Mouse (Mus musculus) small intestine, adult 2 months (tissue): ENCODE measurements around the gene Sstr4. TPM values are rescaled to one million over a fixed set of nuclear protein-coding genes. Genes with fewer than 3 reads are reported as not detected.

Experiments
- H3K27ac ChIP-seq: fragments of 200-500 bp; 2 replicates; pipeline ENCODE4 v1.5.1; 2012; ENCODE audit warnings: low read depth, low read length, control low read depth, inconsistent platforms; ENCODE audit not compliant: insufficient read depth
- H3K27me3 ChIP-seq: fragments of 200-500 bp; 2 replicates; pipeline ENCODE4 v1.6.1; 2012; ENCODE audit warnings: mild to moderate bottlenecking, moderate library complexity, low read length, inconsistent platforms; ENCODE audit not compliant: control insufficient read depth, insufficient read depth
- H3K36me3 ChIP-seq: fragments of 200-500 bp; 2 replicates; pipeline ENCODE4 v1.6.1; 2012; ENCODE audit warnings: mild to moderate bottlenecking, low read length, control low read depth, inconsistent platforms; ENCODE audit not compliant: control insufficient read depth, insufficient read depth
- H3K4me1 ChIP-seq: fragments of 200-500 bp; 2 replicates; pipeline ENCODE4 v1.6.1; 2012; ENCODE audit warnings: low read length, inconsistent platforms, mixed read lengths; ENCODE audit not compliant: control insufficient read depth, insufficient read depth, insufficient read length
- H3K4me3 ChIP-seq: fragments of 200-500 bp; 2 replicates; pipeline ENCODE4 v1.5.1; 2012; ENCODE audit warnings: low read depth, mild to moderate bottlenecking, control low read depth, inconsistent platforms, low read length, moderate library complexity
- CTCF ChIP-seq: fragments of 200-500 bp; IDR thresholded peaks from 2 replicates; pipeline ENCODE4 v1.5.1; 2012; ENCODE audit warnings: low read depth, mild to moderate bottlenecking, control low read depth, inconsistent platforms, low read length, moderate library complexity, mixed read lengths; ENCODE audit not compliant: insufficient replicate concordance, insufficient read length; ENCODE audit errors: extremely low read depth
- POLR2A ChIP-seq: fragments of 200-500 bp; IDR thresholded peaks from 2 replicates; pipeline ENCODE4 v1.6.1; 2012; ENCODE audit warnings: low read depth, mild to moderate bottlenecking, control low read depth, inconsistent platforms, low read length, moderate library complexity
- WGBS: fragments of 180-500 bp; shearing (Covaris S2); methylation state at CpG from one replicate; pipeline ENCODE4 v1.1.7; 2018; 5-methylcytosine and 5-hydroxymethylcytosine counted together
- polyA plus RNA-seq: library from polyadenylated mRNA; depleted of rRNA; stranded (reverse); fragments of >200 nt; gene quantifications from 2 replicates; pipeline ENCODE4 v1.2.3, GENCODE M21; 2012

The Sstr4 gene
- polyA plus RNA-seq, 1 experiment = 0.85 TPM

GRCm38 (mm10) chr2:148397015-148397783 lies 2.1 kb downstream of the Sstr4 start:
- H3K27ac ChIP-seq = no peak overlapping the region

DNA sequence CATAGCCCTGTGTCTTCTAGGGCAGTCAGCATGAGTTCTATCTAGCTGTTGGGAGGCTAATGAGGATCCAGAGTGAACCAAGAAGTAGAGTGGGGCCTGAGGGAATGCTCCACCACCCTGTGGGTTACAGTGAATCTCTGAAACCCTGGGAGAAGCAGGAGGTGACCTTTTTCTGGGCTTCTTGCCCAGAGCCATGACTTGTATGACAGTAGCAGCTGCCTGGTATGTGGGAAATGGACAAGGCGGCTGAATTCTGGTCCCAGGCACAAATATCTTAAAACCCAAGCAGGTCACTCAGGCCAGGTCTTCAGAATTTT lies 2.6 kb downstream of the Sstr4 start:
- Histone ChIP-seq H3K4me1 (peaks cover 10% of the 10 kb centered on the region), H3K36me3 (no peaks in the 10 kb centered on the region), H3K27ac (no peak overlapping the region), H3K4me3 (no peak overlapping the region), H3K27me3 (no peaks in the 10 kb centered on the region; the same call in 1 of the 2 replicates)
- TF ChIP-seq CTCF (no peak), POLR2A (no peak)
- WGBS = 68% methylated on average over 1 of the region's 1 CpGs

More at GRCm38 (mm10) chr2:148397015-148397783, 2.1 kb downstream of the Sstr4 start:
- 56% methylated on average over 11 of the region's 11 CpGs for WGBS
- Histone ChIP-seq H3K4me3 (no peak overlapping the region), H3K4me1 (peaks cover 8% of the 10 kb centered on the region), H3K27me3 (no peaks in the 10 kb centered on the region; the same call in 1 of the 2 replicates), H3K36me3 (no peaks in the 10 kb centered on the region)
- TF ChIP-seq CTCF = no peak
- TF ChIP-seq POLR2A = no peak

DNA sequence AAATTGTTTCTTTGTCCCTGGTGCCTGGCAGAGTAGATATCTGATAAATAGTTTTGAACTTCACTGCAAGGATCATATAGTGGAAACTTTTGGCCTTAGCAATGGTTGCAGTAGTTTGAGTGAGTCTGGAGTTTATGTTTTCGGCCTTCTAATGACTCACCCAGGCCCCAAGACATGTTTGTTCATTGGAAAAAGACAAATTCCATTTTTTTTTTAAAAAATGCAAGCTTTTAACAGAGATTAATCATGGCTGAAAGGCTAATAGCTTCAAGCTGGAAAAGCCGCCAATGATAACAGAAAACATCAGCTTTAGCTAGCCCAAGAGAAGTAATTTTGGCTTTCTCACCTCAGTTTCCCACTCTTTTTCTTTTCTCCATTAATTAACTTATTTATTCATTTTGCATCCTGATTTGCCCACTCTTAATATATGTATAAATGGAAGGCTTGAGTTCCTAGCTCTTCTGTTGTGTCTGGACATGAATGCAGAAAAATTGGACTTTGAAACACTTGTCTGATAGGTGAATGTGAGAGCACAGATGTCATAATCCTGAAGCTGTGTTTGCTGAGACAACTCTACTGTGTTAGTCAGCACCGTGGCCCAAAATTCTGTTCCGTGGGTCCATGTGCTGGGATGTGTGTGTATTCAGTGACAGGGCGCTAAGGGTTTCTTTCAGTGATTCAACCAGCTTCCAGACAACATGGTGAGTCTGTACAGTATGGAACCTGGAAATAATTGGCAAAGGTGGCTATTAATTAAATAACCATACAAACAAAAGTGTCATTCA lies 3.9 kb downstream of the Sstr4 start:
- Histone ChIP-seq H3K4me1 (peaks cover 10% of the 10 kb centered on the region), H3K4me3 (no peak overlapping the region), H3K36me3 (no peaks in the 10 kb centered on the region), H3K27ac (no peak overlapping the region), H3K27me3 (no peaks in the 10 kb centered on the region; the same call in 1 of the 2 replicates)
- 77% methylated on average over 5 of the region's 5 CpGs for WGBS
- TF ChIP-seq POLR2A (no peak), CTCF (no peak)

DNA sequence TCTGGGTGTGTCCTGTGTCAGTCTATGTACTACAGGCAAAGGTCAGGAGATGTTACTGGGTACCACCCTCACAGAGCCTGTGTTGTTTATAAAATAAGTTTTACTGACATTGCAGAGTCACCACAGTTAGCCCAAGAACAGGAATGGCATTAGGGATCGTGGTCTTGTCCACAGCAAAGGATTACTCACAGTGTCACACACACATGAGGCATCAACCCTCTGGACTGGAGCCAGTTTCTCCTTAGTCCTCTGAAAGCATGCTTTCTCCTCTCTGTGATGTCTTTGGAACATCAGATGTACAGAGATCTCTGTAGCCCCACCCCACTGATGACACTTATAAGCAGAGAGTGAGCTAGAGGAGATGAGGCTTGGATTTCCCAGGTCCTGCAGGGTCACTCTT lies 7.1 kb downstream of the Sstr4 start:
- H3K4me3 ChIP-seq = no peak overlapping the region
- WGBS = 56% methylated on average over 1 of the region's 1 CpGs

DNA sequence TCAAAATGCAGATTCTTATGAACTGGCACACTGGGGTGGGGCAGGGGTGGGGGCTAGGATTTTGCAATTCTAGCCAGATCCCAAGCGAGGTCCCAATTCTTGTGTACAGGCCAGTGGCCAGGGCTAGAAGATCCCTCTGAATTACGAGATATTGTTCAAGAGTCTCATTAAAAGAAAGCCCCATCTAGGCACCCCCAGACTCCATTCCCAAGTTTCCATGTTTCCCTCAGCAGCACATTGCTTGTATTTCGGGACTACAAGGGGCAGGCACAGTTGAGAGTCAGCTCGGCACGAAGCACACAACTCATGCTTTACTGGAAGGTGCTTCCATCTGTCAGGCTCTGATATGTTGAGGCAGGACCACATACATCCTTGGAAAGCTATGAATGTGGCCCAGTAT lies 9.8 kb downstream of the Sstr4 start:
- 70% methylated on average over 5 of the region's 5 CpGs for WGBS
- no peaks in the 10 kb centered on the region for H3K27me3 ChIP-seq
- peak overlapping the region; percentile 47 for H3K4me3 ChIP-seq
- H3K36me3 ChIP-seq = no peaks in the 10 kb centered on the region
- peaks cover 3% of the 10 kb centered on the region; the same call in 1 of the 2 replicates for H3K4me1 ChIP-seq
- no peak for TF ChIP-seq CTCF
- TF ChIP-seq POLR2A = no peak
- H3K27ac ChIP-seq = no peak overlapping the region

More for the DNA sequence above, 7.1 kb downstream of the Sstr4 start:
- TF ChIP-seq POLR2A (no peak), CTCF (no peak)
- Histone ChIP-seq H3K4me1 (peaks cover 3% of the 10 kb centered on the region; the same call in 1 of the 2 replicates), H3K27ac (no peak overlapping the region), H3K27me3 (no peaks in the 10 kb centered on the region), H3K36me3 (no peaks in the 10 kb centered on the region)

GRCm38 (mm10) chr2:148406160-148406970 lies 11.2 kb downstream of the Sstr4 start:
- Histone ChIP-seq H3K27me3 (no peaks in the 10 kb centered on the region), H3K4me3 (peak overlapping the region; percentile 63), H3K36me3 (no peaks in the 10 kb centered on the region), H3K4me1 (peaks cover 3% of the 10 kb centered on the region; the same call in 1 of the 2 replicates), H3K27ac (0 out of 2 replicates have a peak overlapping the region, but pooled peaks have one; percentile 54)
- TF ChIP-seq CTCF (no peak), POLR2A (no peak)
- WGBS = 31% methylated on average over 34 of the region's 34 CpGs
